Mouse (Mus musculus) liver, adult 2 months (tissue): ENCODE measurements at regions not wholly inside any gene's neighbourhood (a gene's known extent, or its start where the extent isn't known, plus 50 kb on each side); places are given as distances from the start of the nearest gene placed in this dataset.

Experiments
- CTCF ChIP-seq: fragments of 200-500 bp; IDR thresholded peaks from 2 replicates; pipeline ENCODE4 v1.5.1; 2011; ENCODE audit warnings: low read depth, low read length, control low read depth
- POLR2A ChIP-seq: fragments of 200-500 bp; IDR thresholded peaks from 2 replicates; pipeline ENCODE4 v1.6.1; 2011; ENCODE audit warnings: low read length, control low read depth; ENCODE audit not compliant: insufficient read depth; ENCODE audit errors: extremely low read depth

DNA sequence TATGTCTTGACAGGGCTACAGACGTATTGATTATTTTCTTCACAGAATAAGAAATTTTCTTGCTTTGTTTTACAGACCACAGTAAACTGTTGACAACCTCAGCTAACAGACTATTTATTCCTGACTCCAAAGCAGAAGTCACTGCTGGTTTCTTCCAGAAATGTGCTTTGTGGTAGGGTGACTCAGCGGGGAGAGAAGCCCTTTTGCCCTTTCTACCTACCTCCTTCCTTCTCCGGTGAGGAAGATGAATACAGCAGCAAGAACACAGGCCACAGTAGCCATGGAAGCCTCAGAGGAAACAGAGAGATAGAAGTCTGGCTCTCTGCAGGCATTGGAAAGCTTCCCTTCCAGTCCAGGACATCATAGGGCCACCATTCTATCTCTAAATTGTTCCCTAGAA is 159.4 kb upstream of the Ahr start:
- no peak for TF ChIP-seq CTCF
- no peak for TF ChIP-seq POLR2A
